9 mouse cellular contexts compared by ENCODE assay signal in the genomic region with DNA sequence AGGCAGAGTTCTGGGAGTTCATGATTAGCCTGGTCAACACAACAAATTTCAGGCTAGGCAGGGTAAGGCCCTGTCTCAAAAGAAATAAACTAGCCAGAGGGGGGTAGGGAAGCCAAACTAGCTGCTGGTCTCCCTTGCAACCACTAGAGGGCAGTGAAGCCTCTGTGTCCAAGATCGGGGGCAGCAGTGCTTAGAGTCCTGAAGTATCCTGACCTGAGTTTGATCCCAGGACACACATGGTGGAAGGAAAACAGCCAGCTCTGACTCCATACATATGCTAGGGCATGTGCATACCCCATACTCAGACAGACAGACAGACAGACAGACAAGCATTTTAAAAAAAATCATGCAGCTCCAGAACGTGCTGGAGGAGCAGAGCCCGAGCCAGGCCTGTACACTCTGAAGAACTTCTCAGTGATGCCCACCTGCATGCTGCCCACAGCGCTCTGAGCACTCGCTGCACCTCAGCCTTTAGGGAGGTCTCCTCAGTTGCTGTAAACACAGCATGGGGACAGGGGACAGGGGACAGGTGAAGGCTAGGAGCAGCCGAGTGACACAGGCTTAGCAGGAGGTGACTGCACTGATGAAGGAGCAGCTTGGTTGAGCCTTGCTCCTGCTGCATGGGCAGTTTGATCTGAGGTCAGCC. TPM values are rescaled to one million over a fixed set of nuclear protein-coding genes. Genes with fewer than 3 reads are reported as not detected.
DNase-seq lines count a peak whose midpoint lies in the region; ATAC-seq and TF ChIP-seq lines count a peak whose summit lies in the region.
"Had no signal": no experiment of that assay in that cellular context is flagged by ENCODE, and none has a peak within 500 bp of the region (broad histone marks: within the 10 kb centered on the region; RNA-seq: fewer than 3 reads in every experiment).

No protein-coding gene starts in this region.

- H3K4me1 ChIP-seq in limb, embryonic 10.5 days: no peaks in the 10 kb centered on the region; the same call in 1 of the 2 replicates
- H3K4me1 ChIP-seq in midbrain, embryonic 13.5 days (replicated peaks): no peaks in the 10 kb centered on the region

- no peak overlapping the region for H3K27ac ChIP-seq in left cerebral cortex, adult 2 months
- H3K27ac ChIP-seq in limb, embryonic 10.5 days: no peak overlapping the region
- H3K27ac ChIP-seq in midbrain, embryonic 13.5 days: no peak overlapping the region

- peaks cover 17% of the 10 kb centered on the region for H3K36me3 ChIP-seq in limb, embryonic 10.5 days
- peaks cover 31% of the 10 kb centered on the region for H3K36me3 ChIP-seq in midbrain, embryonic 13.5 days

- TF ChIP-seq CTCF in left cerebral cortex, adult 2 months (IDR thresholded peaks at IDR 0.05): peak; percentile 86

- ATAC-seq in midbrain, embryonic 13.5 days: peak; percentile 69

- H3K4me2 ChIP-seq in midbrain, embryonic 13.5 days (replicated peaks): no peak overlapping the region

- H3K27me3 ChIP-seq in limb, embryonic 10.5 days (ENCODE audit: low read depth, poor library complexity, severe bottlenecking): no peaks in the 10 kb centered on the region
- H3K27me3 ChIP-seq in midbrain, embryonic 13.5 days: no peaks in the 10 kb centered on the region
- H3K27me3 ChIP-seq: megakaryocyte, embryonic 14.5 days had no signal

- intact Hi-C loops in left cerebral cortex, adult 2 months (cut with DNase I): loop anchor here (2.0 kb wide), 1 partner anchor 280 kb away; no protein-coding TSS in a partner anchor
- intact Hi-C loops in heart, postnatal 36 days (cut with DNase I): loop anchor here (2.0 to 5.0 kb wide), 2 partner anchors 54 to 280 kb away; no protein-coding TSS in a partner anchor

- H3K4me3 ChIP-seq in left cerebral cortex, adult 2 months: no peak overlapping the region
- no peak overlapping the region for H3K4me3 ChIP-seq in limb, embryonic 10.5 days
- H3K4me3 ChIP-seq in midbrain, embryonic 13.5 days (replicated peaks): no peak overlapping the region
- H3K4me3 ChIP-seq: megakaryocyte, embryonic 14.5 days had no signal

- H3K9me3 ChIP-seq in limb, embryonic 10.5 days (replicated peaks): no peaks in the 10 kb centered on the region
- no peaks in the 10 kb centered on the region for H3K9me3 ChIP-seq in midbrain, embryonic 13.5 days
- H3K9me3 ChIP-seq: megakaryocyte, embryonic 14.5 days had no signal

- no peak overlapping the region for H3K9ac ChIP-seq in midbrain, embryonic 13.5 days (replicated peaks)

- DNase-seq in left cerebral cortex, adult 2 months (ENCODE audit: extremely low spot score in 1 of 2, low spot score in 2 of 2): peak in 1 of 2 experiments; percentile 27
- DNase-seq in left cerebral cortex, adult 11 months (ENCODE audit: low spot score): no peak
- peak; percentile 85 for DNase-seq in adipocyte (ENCODE audit: low spot score)
- DNase-seq in embryo, embryonic 11.5 days (ENCODE audit: low read depth, low spot score): peak; percentile 53
- peak; percentile 45 to 50 for DNase-seq in heart, postnatal 36 days
- peak; percentile 64 for DNase-seq in limb, embryonic 10.5 days (ENCODE audit: low spot score)
- DNase-seq in yolk sac, embryonic 10.5 days (ENCODE audit: low spot score): peak; percentile 50

- 66% methylated on average over 6 of the region's 6 CpGs for WGBS in limb, embryonic 10.5 days
- WGBS in midbrain, embryonic 13.5 days: 63% methylated on average over 6 of the region's 6 CpGs

RNA-seq across cellular contexts. Expression of gene Bid, which starts 18.3 kb away (rescaled TPM):
- total RNA-seq in left cerebral cortex, adult 2 months (2021): 1 to 10 TPM; 9.0 to 9.8 TPM
- 1 to 10 TPM; 1.1 to 1.3 TPM for total RNA-seq in heart, postnatal 36 days (2021)
- polyA plus RNA-seq in limb, embryonic 10.5 days (2016; fragmentation: Nextera tagmentation; extraction: Ambion mirVana): 13.2 and 14.8 TPM in 2 replicates
- 27.2 and 28.1 TPM in 2 replicates for polyA plus RNA-seq in midbrain, embryonic 13.5 days (2015; fragmentation: Nextera tagmentation; extraction: Ambion mirVana)

Comparison
In these comparisons a context has a peak if more than half of its experiments do, and no peak if none do; other contexts are left out.
1. RNA of gene Bid, which starts 18.3 kb away (total RNA-seq): 9.0 to 9.8 TPM in left cerebral cortex, adult 2 months; 1.1 to 1.3 TPM in heart, postnatal 36 days; every median in the first group is over 4 times any median in the second.